31 mouse cellular contexts compared by ENCODE assay signal in the genomic region with DNA sequence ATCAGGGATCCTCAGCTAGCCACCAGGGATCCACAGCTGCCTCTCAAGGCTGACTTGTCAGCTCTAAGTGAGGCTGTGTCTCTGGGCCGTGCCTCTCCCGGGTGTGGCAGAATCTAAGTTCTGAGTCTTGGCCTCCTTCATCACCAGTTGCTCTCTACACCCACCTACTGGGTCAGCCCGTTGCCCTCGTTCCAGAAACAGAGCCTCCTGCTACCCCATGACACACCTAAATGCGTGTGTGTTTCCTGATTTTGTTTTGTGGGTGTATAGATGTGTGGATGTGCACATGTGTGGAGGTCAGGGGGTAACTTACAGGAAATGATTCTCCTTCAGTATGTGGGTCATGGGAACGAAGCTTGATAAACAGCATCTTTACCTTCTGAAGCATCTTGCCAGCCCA. TPM values are rescaled to one million over a fixed set of nuclear protein-coding genes. Genes with fewer than 3 reads are reported as not detected.
DNase-seq lines count a peak whose midpoint lies in the region; ATAC-seq and TF ChIP-seq lines count a peak whose summit lies in the region.
"Had no signal": no experiment of that assay in that cellular context is flagged by ENCODE, and none has a peak within 500 bp of the region (broad histone marks: within the 10 kb centered on the region; RNA-seq: fewer than 3 reads in every experiment).

No protein-coding gene starts in this region.

- no peaks in the 10 kb centered on the region for H3K4me1 ChIP-seq in stomach, postnatal 0 days (replicated peaks; ENCODE audit: control insufficient read depth, insufficient read depth)
- H3K4me1 ChIP-seq in midbrain, embryonic 11.5 days (ENCODE audit: control insufficient read depth, insufficient read depth, low read length): no peaks in the 10 kb centered on the region; the same call in 1 of the 2 replicates
- H3K4me1 ChIP-seq: forebrain, embryonic 13.5 days; heart, embryonic 13.5 days; limb, embryonic 15.5 days had no signal

- no peaks in the 10 kb centered on the region for H3K36me3 ChIP-seq in stomach, postnatal 0 days (ENCODE audit: control insufficient read depth, insufficient read depth, low read length)
- no peaks in the 10 kb centered on the region for H3K36me3 ChIP-seq in midbrain, embryonic 11.5 days (ENCODE audit: control insufficient read depth, insufficient read depth, low read length)
- H3K36me3 ChIP-seq: intestine, embryonic 15.5 days; midbrain, embryonic 15.5 days had no signal

- no peak for ATAC-seq in stomach, postnatal 0 days (ENCODE audit: low FRiP score, low TSS enrichment)
- no peak for ATAC-seq in midbrain, embryonic 11.5 days (ENCODE audit: low FRiP score)
- ATAC-seq: forebrain, embryonic 13.5 days; hindbrain, postnatal 0 days; intestine, embryonic 15.5 days; lung, postnatal 0 days; midbrain, embryonic 15.5 days; Patski had no signal

- no peak overlapping the region for H3K27ac ChIP-seq in stomach, postnatal 0 days (replicated peaks)
- no peak overlapping the region for H3K27ac ChIP-seq in midbrain, embryonic 11.5 days (ENCODE audit: low read depth, low read length)
- H3K27ac ChIP-seq: forebrain, embryonic 13.5 days; heart, embryonic 13.5 days; hindbrain, postnatal 0 days; intestine, embryonic 15.5 days; kidney, postnatal 0 days; limb, embryonic 10.5 days; limb, embryonic 15.5 days; liver, embryonic 13.5 days; midbrain, embryonic 15.5 days; neural tube, embryonic 13.5 days had no signal

- DNase-seq in CD4-positive helper T cell, adult 2 months (ENCODE audit: low read depth, low spot score): peak; percentile 25
- DNase-seq in CD4-positive, CD25-positive, alpha-beta regulatory T cell, adult 2 months (ENCODE audit: low read depth, low spot score): peak; percentile 15
- no peak for DNase-seq in stomach, postnatal 0 days (ENCODE audit: low spot score)
- DNase-seq in thymus, postnatal 14 days: peak; percentile 68
- no peak for DNase-seq in adrenal gland, postnatal 25 days
- no peak for DNase-seq in cerebellum, postnatal 25 days
- no peak for DNase-seq in midbrain, embryonic 11.5 days (ENCODE audit: low spot score, missing footprints)
- DNase-seq: adrenal gland, postnatal 36 days; B cell, adult 2 months; cerebellum, adult 18-20 months; cerebellum, postnatal 10 days; gastrocnemius, postnatal 14 days; heart, postnatal 14 days; kidney, adult 8-10 months; kidney, postnatal 4 days; layer of hippocampus, postnatal 36 days; liver, embryonic 13.5 days; lung, adult 18-20 months; lung, postnatal 4 days had no signal

- H3K27me3 ChIP-seq in stomach, postnatal 0 days (ENCODE audit: control insufficient read depth, insufficient read depth, low read length): no peaks in the 10 kb centered on the region
- H3K27me3 ChIP-seq in midbrain, embryonic 11.5 days (ENCODE audit: control insufficient read depth, insufficient read depth, low read length): no peaks in the 10 kb centered on the region
- H3K27me3 ChIP-seq: forebrain, embryonic 13.5 days; heart, embryonic 13.5 days; intestine, embryonic 15.5 days; limb, embryonic 15.5 days; liver, embryonic 13.5 days; megakaryocyte, embryonic 14.5 days; midbrain, embryonic 15.5 days; neural tube, embryonic 13.5 days; Patski had no signal

- TF ChIP-seq CTCF in stomach, postnatal 0 days (IDR thresholded peaks at IDR 0.05; ENCODE audit: low read depth): peak; percentile 6; the same call in 1 of the 2 replicates

- H3K4me2 ChIP-seq in stomach, postnatal 0 days (replicated peaks; ENCODE audit: low read depth): no peak overlapping the region
- H3K4me2 ChIP-seq in midbrain, embryonic 11.5 days: no peak overlapping the region
- H3K4me2 ChIP-seq: forebrain, embryonic 13.5 days; heart, embryonic 13.5 days; intestine, embryonic 15.5 days; limb, embryonic 15.5 days; liver, embryonic 13.5 days; midbrain, embryonic 15.5 days; neural tube, embryonic 13.5 days had no signal

- no peak for TF ChIP-seq EP300 in stomach, postnatal 0 days (optimal IDR thresholded peaks at IDR 0.05)

- WGBS in stomach, postnatal 0 days: 74% methylated on average over 6 of the region's 6 CpGs
- WGBS in midbrain, embryonic 11.5 days: 86% methylated on average over 6 of the region's 6 CpGs

- H3K9me3 ChIP-seq in stomach, postnatal 0 days (ENCODE audit: control insufficient read depth, low read length): no peaks in the 10 kb centered on the region
- no peaks in the 10 kb centered on the region for H3K9me3 ChIP-seq in midbrain, embryonic 11.5 days (ENCODE audit: control insufficient read depth, low read length)
- H3K9me3 ChIP-seq: forebrain, embryonic 13.5 days; intestine, embryonic 15.5 days; limb, embryonic 10.5 days; limb, embryonic 15.5 days; liver, embryonic 13.5 days; midbrain, embryonic 15.5 days; neural tube, embryonic 13.5 days had no signal

- no peak overlapping the region for H3K9ac ChIP-seq in stomach, postnatal 0 days (ENCODE audit: low read length)
- no peak overlapping the region for H3K9ac ChIP-seq in midbrain, embryonic 11.5 days (ENCODE audit: low read length)
- H3K9ac ChIP-seq: forebrain, embryonic 13.5 days; heart, embryonic 13.5 days; intestine, embryonic 15.5 days; limb, embryonic 15.5 days; liver, embryonic 13.5 days; midbrain, embryonic 15.5 days; neural tube, embryonic 13.5 days had no signal

- no peak overlapping the region for H3K4me3 ChIP-seq in stomach, postnatal 0 days (ENCODE audit: low read depth, low read length)
- no peak overlapping the region for H3K4me3 ChIP-seq in midbrain, embryonic 11.5 days (ENCODE audit: low read depth, low read length)
- H3K4me3 ChIP-seq: forebrain, embryonic 13.5 days; heart, embryonic 13.5 days; intestine, embryonic 15.5 days; limb, embryonic 10.5 days; limb, embryonic 15.5 days; liver, embryonic 13.5 days; megakaryocyte, embryonic 14.5 days; midbrain, embryonic 15.5 days; neural tube, embryonic 13.5 days had no signal

RNA-seq across cellular contexts. Expression of a gene that starts 20.9 kb away (rescaled TPM):
- polyA plus RNA-seq in stomach, postnatal 0 days (2015; fragmentation: Nextera tagmentation; extraction: Ambion mirVana): 35.3 and 35.7 TPM in 2 replicates
- 41.7 and 55.2 TPM in 2 replicates for total RNA-seq in adrenal gland, postnatal 25 days (2021)
- polyA plus RNA-seq in midbrain, embryonic 11.5 days (2014; fragmentation: Nextera tagmentation; extraction: Ambion mirVana): 37.6 and 38.0 TPM in 2 replicates

RNA-seq across cellular contexts. Expression of a gene that starts 29.5 kb away (rescaled TPM):
- 2.6 TPM in 2 replicates for polyA plus RNA-seq in stomach, postnatal 0 days (2015; fragmentation: Nextera tagmentation; extraction: Ambion mirVana)
- 30.2 and 34.0 TPM in 2 replicates for total RNA-seq in adrenal gland, postnatal 25 days (2021)
- polyA plus RNA-seq in midbrain, embryonic 11.5 days (2014; fragmentation: Nextera tagmentation; extraction: Ambion mirVana): 1.2 and 1.5 TPM in 2 replicates

Comparison
In these comparisons a context has a peak if more than half of its experiments do, and no peak if none do; other contexts are left out.
1. DNase-seq: peak in CD4-positive helper T cell, adult 2 months (single experiment), CD4-positive, CD25-positive, alpha-beta regulatory T cell, adult 2 months (single experiment) and thymus, postnatal 14 days (single experiment); none in stomach, postnatal 0 days (single experiment), adrenal gland, postnatal 25 days (single experiment), cerebellum, postnatal 25 days (0 of 2) and midbrain, embryonic 11.5 days (single experiment).